ENCODE assay signal across 17 mouse cellular contexts in genomic region chr7:4260521-4260920, GRCm38 (mm10). TPM values are rescaled to one million over a fixed set of nuclear protein-coding genes. Genes with fewer than 3 reads are reported as not detected.
"Had no signal": no experiment of that assay in that cellular context is flagged by ENCODE, and none has a peak within 500 bp of the region (broad histone marks: within the 10 kb centered on the region; RNA-seq: fewer than 3 reads in every experiment).

No protein-coding gene starts in this region.

RNA-seq across cellular contexts. Expression of gene Lilra5, which starts 23.0 kb away (rescaled TPM):
- total RNA-seq: hematopoietic stem cell, adult 5-6 weeks; hindbrain, postnatal 0 days; layer of hippocampus, adult 2 months; layer of hippocampus, postnatal 10 days; layer of hippocampus, postnatal 14 days; layer of hippocampus, postnatal 25 days; layer of hippocampus, postnatal 36 days; left cerebral cortex, adult 2 months had no signal
- polyA plus RNA-seq: heart, embryonic 13.5 days; hindbrain, embryonic 10.5 days; hindbrain, embryonic 11.5 days; hindbrain, embryonic 12.5 days; hindbrain, embryonic 13.5 days; hindbrain, embryonic 15.5 days; inflammation-experienced regulatory T-cells, adult 6 months; kidney, embryonic 14.5 days; kidney, embryonic 16.5 days had no signal
